Comparison of ENCODE assay signal across 8 mouse cellular contexts in the genomic region with DNA sequence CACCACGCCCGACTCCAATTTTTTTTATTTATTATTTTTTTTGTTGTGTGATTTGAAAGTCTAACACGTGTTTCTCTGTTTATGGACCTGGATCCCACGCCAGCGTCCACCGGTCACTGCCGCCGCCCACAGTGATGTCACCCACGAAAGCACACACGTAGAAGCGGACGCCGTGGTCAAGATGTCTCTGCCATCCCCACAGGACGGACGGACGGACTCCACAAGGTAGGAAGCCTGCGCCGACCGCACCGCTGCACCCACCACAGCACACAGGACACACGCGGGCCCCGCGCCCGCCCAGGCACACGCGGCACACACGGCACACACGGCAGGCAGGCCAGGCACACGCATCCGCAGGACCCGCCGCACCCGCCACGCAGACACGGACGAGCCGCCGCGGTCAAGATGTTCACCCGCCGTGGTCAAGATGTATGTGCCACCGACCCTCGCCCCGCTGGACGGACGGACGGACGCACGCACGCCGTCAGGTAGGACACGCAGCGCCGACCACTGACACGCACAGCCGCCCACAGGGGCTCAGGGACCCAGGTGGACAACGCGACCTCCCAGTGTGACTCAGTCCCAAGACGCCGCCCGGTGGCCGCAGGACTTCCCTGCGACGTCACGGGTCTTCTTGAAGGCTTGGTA. TPM values are rescaled to one million over a fixed set of nuclear protein-coding genes. Genes with fewer than 3 reads are reported as not detected.
DNase-seq lines count a peak whose midpoint lies in the region; ATAC-seq lines count a peak whose summit lies in the region.
"Not testable (repeated sequence)": the region's sequence is repeated elsewhere in the genome, so short reads cannot be mapped to it uniquely, and the experiment has no call there.

No protein-coding gene starts in this region.

- H3K36me3 ChIP-seq in hindbrain, embryonic 12.5 days: peaks cover 36% of the 10 kb centered on the region

- 85% methylated on average over 66 of the region's 66 CpGs for WGBS in hindbrain, embryonic 12.5 days

- peaks cover 33% of the 10 kb centered on the region for H3K9me3 ChIP-seq in hindbrain, embryonic 12.5 days (replicated peaks)

- not testable (repeated sequence) for H3K4me3 ChIP-seq in hindbrain, embryonic 12.5 days

- ATAC-seq in hindbrain, embryonic 12.5 days (ENCODE audit: low FRiP score): peak; percentile 85
- ATAC-seq in megakaryocyte, adult 5-6 weeks (ENCODE audit: poor library complexity, severe bottlenecking): peak; percentile 33

- not testable (repeated sequence) for H3K27me3 ChIP-seq in hindbrain, embryonic 12.5 days

- H3K9ac ChIP-seq in hindbrain, embryonic 12.5 days: not testable (repeated sequence)

- not testable (repeated sequence) for H3K4me1 ChIP-seq in hindbrain, embryonic 12.5 days

- DNase-seq in Muller cell, postnatal 12 days (ENCODE audit: inconsistent ontology term): peak; percentile 64
- DNase-seq in cerebellum, postnatal 14 days: peak; percentile 71 to 75
- peak; percentile 45 to 84 for DNase-seq in frontal cortex, adult 2 months (ENCODE audit: extremely low spot score in 1 of 2, low spot score in 1 of 2)
- peak; percentile 49 to 67 for DNase-seq in layer of hippocampus, postnatal 25 days (ENCODE audit: extremely low spot score in 1 of 2, low spot score in 1 of 2)
- peak; percentile 89 for DNase-seq in right cerebral cortex, adult 18-20 months
- DNase-seq in urinary bladder, postnatal 14 days (ENCODE audit: low spot score): peak; percentile 77

- H3K4me2 ChIP-seq in hindbrain, embryonic 12.5 days (replicated peaks): not testable (repeated sequence)

- not testable (repeated sequence) for H3K27ac ChIP-seq in hindbrain, embryonic 12.5 days

RNA-seq across cellular contexts. Expression of gene Gm21887, which starts 9.2 kb away (rescaled TPM):
- polyA plus RNA-seq in frontal cortex, adult 2 months (2012; rRNA removed): 891 and 1,402 TPM in 2 replicates
- 169 and 249 TPM in 2 replicates for polyA plus RNA-seq in hindbrain, embryonic 12.5 days (2016; fragmentation: Nextera tagmentation; extraction: Ambion mirVana)
- total RNA-seq in layer of hippocampus, postnatal 25 days (2021): 100 to 1,000 TPM in 1 of 2 experiments, 10 to 100 TPM in 1; 65.7 to 260 TPM
- 28.5 and 29.2 TPM in 2 replicates for total RNA-seq in megakaryocyte, adult 5-6 weeks (2015)
- 38.0 and 59.3 TPM in 2 replicates for total RNA-seq in megakaryocyte, adult 5-6 weeks (2017)
